Mouse (Mus musculus) limb, embryonic 14.5 days (tissue): ENCODE measurements at regions not wholly inside any gene's neighbourhood (a gene's known extent, or its start where the extent isn't known, plus 50 kb on each side); places are given as distances from the start of the nearest gene placed in this dataset.

Experiments
- ATAC-seq: fragments of 200-750 bp; cut with Nextera tagmentation; 2 replicates; pipeline ENCODE4 v1.8.0; 2017; ENCODE audit warnings: low read depth, moderate number of reproducible peaks, moderate TSS enrichment; ENCODE audit not compliant: low FRiP score
- DNase-seq: peaks from one replicate; pipeline ENCODE4 v3.0.0-alpha.2; 2015; ENCODE audit warnings: low spot score
- H3K27ac ChIP-seq: fragments of 300-500 bp; sonication (generic); replicated peaks from 2 replicates; pipeline ENCODE4 v1.5.1; 2014; ENCODE audit warnings: low read depth, mild to moderate bottlenecking, low read length, moderate library complexity, mixed read lengths
- H3K27me3 ChIP-seq: fragments of 300-500 bp; sonication (generic); 2 replicates; pipeline ENCODE4 v1.6.1; 2014; ENCODE audit warnings: low read length, mixed read lengths; ENCODE audit not compliant: control insufficient read depth, insufficient read depth
- H3K36me3 ChIP-seq: fragments of 300-500 bp; sonication (generic); 2 replicates; pipeline ENCODE4 v1.6.1; 2014; ENCODE audit warnings: mild to moderate bottlenecking, low read length, moderate library complexity, mixed read lengths; ENCODE audit not compliant: control insufficient read depth, insufficient read depth
- H3K4me1 ChIP-seq: fragments of 300-500 bp; sonication (generic); 2 replicates; pipeline ENCODE4 v1.6.1; 2014; ENCODE audit warnings: antibody characterized with exemption, low read length, mixed read lengths; ENCODE audit not compliant: control insufficient read depth, insufficient read depth
- H3K4me2 ChIP-seq: fragments of 300-500 bp; sonication (generic); replicated peaks from 2 replicates; pipeline ENCODE4 v1.6.1; 2014; ENCODE audit warnings: low read depth, mild to moderate bottlenecking, low read length, moderate library complexity; ENCODE audit not compliant: severe bottlenecking
- H3K4me3 ChIP-seq: fragments of 300-500 bp; sonication (generic); replicated peaks from 2 replicates; pipeline ENCODE4 v1.5.1; 2014; ENCODE audit warnings: low read length
- H3K9ac ChIP-seq: fragments of 300-500 bp; sonication (generic); 2 replicates; pipeline ENCODE4 v1.6.1; 2014; ENCODE audit warnings: mild to moderate bottlenecking, low read depth, low read length, moderate library complexity; ENCODE audit not compliant: severe bottlenecking
- H3K9me3 ChIP-seq: fragments of 300-500 bp; sonication (generic); 2 replicates; pipeline ENCODE4 v1.6.1; 2016; ENCODE audit warnings: low read length; ENCODE audit not compliant: control insufficient read depth
- POLR2A ChIP-seq: fragments of 200-500 bp; IDR thresholded peaks from 2 replicates; pipeline ENCODE4 v1.8.0; 2012; ENCODE audit warnings: inconsistent platforms, mild to moderate bottlenecking, moderate library complexity, borderline replicate concordance; ENCODE audit not compliant: insufficient read depth, insufficient read length; ENCODE audit errors: extremely low read depth
- WGBS: fragments of 180-500 bp; shearing (Covaris S2); extraction: QIAGEN DNeasy Blood & Tissue Kit; methylation state at CpG from one replicate; pipeline ENCODE4 v1.1.7; 2014; 5-methylcytosine and 5-hydroxymethylcytosine counted together

DNA sequence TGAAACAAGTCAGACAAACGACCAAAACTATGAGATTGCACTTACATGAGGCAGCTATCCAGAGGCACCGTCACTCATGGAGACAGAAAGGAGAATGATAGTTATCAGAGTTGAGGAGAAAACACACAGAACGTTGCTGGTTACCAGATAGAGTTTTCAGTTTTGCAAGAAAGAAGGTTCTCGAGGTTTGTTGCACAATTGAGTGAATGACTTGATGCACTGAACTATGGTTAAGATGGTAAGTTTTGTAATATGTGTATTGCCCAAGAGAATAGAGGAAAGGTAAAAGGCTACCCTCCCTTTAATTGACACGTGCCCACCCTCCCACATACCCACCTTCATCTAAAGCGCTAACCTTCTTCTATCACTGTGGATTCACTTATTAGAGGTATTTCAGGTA, 70.5 kb upstream of the Gm6993 start:
- no peak for TF ChIP-seq POLR2A
- Histone ChIP-seq H3K27ac (no peak overlapping the region), H3K4me2 (no peak overlapping the region), H3K4me3 (no peak overlapping the region), H3K9ac (no peak overlapping the region), H3K27me3 (no peaks in the 10 kb centered on the region), H3K4me1 (peaks cover 9% of the 10 kb centered on the region; the same call in 1 of the 2 replicates), H3K9me3 (no peaks in the 10 kb centered on the region), H3K36me3 (no peaks in the 10 kb centered on the region)
- DNase-seq (no peak), ATAC-seq (no peak)
- 84% methylated on average over 6 of the region's 6 CpGs for WGBS

GRCm38 (mm10) chr12:31170546-31171160, 69.9 kb upstream of the Gm6993 start:
- Histone ChIP-seq H3K9me3 (no peaks in the 10 kb centered on the region), H3K4me3 (no peak overlapping the region), H3K4me1 (peaks cover 9% of the 10 kb centered on the region; the same call in 1 of the 2 replicates), H3K27me3 (no peaks in the 10 kb centered on the region), H3K36me3 (no peaks in the 10 kb centered on the region), H3K4me2 (no peak overlapping the region), H3K27ac (no peak overlapping the region), H3K9ac (no peak overlapping the region)
- ATAC-seq = no peak
- TF ChIP-seq POLR2A = no peak
- DNase-seq = peak; percentile 49
- WGBS = 60% methylated on average over 10 of the region's 10 CpGs

DNA sequence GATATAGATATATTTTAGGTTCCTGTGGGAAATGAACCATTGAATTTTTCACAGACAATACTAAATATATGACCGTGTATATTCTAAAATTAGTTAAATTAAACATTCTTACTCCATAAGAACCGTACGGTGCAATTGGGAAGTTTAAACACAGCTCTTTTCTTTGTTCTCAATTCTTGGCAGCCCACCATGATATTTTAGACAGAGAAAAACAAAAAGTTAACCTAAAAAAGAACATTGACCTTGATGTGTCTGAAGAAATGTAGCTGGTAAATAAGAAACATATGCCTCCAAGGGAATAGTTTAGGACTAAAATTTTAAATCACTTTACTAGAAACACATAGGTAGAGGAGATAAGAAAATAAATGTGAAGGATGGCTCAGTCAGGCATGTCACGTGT, 68.6 kb upstream of the Gm6993 start:
- no peak for TF ChIP-seq POLR2A
- H3K4me2 ChIP-seq = no peak overlapping the region
- H3K9ac ChIP-seq = no peak overlapping the region
- H3K9me3 ChIP-seq = no peaks in the 10 kb centered on the region
- ATAC-seq (no peak), DNase-seq (no peak)
- H3K27ac ChIP-seq = no peak overlapping the region
- 54% methylated on average over 4 of the region's 4 CpGs for WGBS
- no peak overlapping the region for H3K4me3 ChIP-seq
- H3K27me3 ChIP-seq = no peaks in the 10 kb centered on the region
- H3K36me3 ChIP-seq = no peaks in the 10 kb centered on the region
- H3K4me1 ChIP-seq = peaks cover 9% of the 10 kb centered on the region; the same call in 1 of the 2 replicates

DNA sequence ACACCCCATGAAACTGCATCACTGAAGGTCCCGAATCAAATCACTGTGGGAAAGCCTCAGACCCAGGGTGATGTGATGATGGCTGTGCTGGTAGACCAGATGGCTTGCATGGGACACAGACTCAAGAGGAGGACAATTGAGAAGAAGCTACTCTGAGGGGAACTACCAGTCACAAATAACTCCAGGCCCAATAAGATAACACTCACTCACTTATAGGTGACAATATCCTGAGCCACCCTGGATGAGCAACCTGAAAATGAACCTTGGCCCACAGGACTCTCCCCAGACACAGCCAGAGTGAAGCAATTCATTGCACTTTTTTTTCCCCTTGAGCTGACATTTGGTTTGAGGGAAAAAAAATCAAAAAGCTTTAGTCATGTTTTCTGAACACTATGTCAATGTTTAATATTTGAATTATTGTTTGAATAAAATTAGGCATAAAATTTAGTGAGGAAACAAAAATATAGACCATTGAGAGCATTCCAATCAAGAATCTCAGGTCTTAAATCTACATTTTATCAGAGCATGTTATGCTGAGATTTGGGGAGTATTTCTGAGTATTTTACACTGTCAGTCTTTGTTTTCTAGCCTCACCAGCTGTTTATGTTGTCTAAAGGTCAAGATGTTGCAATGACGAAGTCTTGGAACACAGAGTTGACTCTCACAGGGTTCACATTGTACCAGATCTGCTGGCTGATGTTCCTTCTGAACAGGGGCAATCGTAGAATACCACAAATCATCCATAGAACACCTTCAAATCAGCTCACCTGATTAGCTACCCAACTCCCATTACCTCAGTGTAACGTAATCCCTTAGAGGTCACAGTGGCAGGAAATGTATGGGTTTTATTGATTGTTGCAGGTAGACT, 67.9 kb upstream of the Gm6993 start:
- WGBS = 75% methylated on average over 4 of the region's 4 CpGs
- H3K27ac ChIP-seq = no peak overlapping the region
- no peak overlapping the region for H3K4me2 ChIP-seq
- no peak overlapping the region for H3K9ac ChIP-seq
- no peaks in the 10 kb centered on the region for H3K9me3 ChIP-seq
- no peaks in the 10 kb centered on the region for H3K36me3 ChIP-seq
- H3K27me3 ChIP-seq = no peaks in the 10 kb centered on the region
- no peak overlapping the region for H3K4me3 ChIP-seq
- ATAC-seq (no peak), DNase-seq (no peak)
- TF ChIP-seq POLR2A = no peak
- peaks cover 9% of the 10 kb centered on the region; the same call in 1 of the 2 replicates for H3K4me1 ChIP-seq

GRCm38 (mm10) chr12:31173512-31173911, 67.1 kb upstream of the Gm6993 start:
- WGBS = 86% methylated on average over 5 of the region's 5 CpGs
- ATAC-seq (no peak), DNase-seq (no peak)
- Histone ChIP-seq H3K27me3 (no peaks in the 10 kb centered on the region), H3K36me3 (no peaks in the 10 kb centered on the region), H3K4me3 (no peak overlapping the region), H3K4me1 (0 out of 2 replicates have a peak, but pooled peaks cover 6% of the 10 kb centered on the region), H3K9me3 (no peaks in the 10 kb centered on the region), H3K27ac (no peak overlapping the region), H3K4me2 (no peak overlapping the region), H3K9ac (no peak overlapping the region)
- no peak for TF ChIP-seq POLR2A
